Mouse (Mus musculus) heart, postnatal 0 days (tissue): ENCODE measurements around the gene Ltbp1.

Experiments used
- CTCF ChIP-seq: IDR thresholded peaks from 2 replicates; pipeline ENCODE4 v1.5.1; 2016; ENCODE audit warnings: antibody characterized with exemption, control low read depth, low read depth
- EP300 ChIP-seq: IDR thresholded peaks from 2 replicates; pipeline ENCODE4 v1.6.1; 2016; ENCODE audit warnings: antibody characterized with exemption, low read depth

DNA sequence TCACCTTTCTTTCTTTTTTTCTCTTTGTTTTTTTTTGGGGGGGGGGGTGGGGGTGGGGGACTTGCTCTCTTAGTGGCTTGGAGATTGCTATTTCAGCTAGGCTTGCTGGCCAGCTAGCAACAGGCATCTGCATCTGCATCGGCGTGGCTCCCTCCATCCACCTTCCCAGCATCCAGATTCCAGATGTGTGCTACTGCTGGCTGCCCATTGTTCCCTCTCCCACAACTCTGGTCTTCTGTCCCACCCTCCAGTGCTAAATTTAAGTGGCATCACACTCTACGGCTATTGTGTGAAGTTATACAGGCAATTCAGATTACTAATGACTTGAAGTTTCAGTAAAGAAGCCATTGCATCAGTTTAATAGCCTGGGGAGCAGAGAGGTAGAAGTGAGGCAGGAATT lies 10.1 kb upstream of the Ltbp1 start:
- no peak for TF ChIP-seq CTCF
- TF ChIP-seq EP300: no peak
